Mouse (Mus musculus): ENCODE measurements at regions not wholly inside any gene's neighbourhood (a gene's known extent, or its start where the extent isn't known, plus 50 kb on each side); places are given as distances from the start of the nearest gene placed in this dataset.

DNA sequence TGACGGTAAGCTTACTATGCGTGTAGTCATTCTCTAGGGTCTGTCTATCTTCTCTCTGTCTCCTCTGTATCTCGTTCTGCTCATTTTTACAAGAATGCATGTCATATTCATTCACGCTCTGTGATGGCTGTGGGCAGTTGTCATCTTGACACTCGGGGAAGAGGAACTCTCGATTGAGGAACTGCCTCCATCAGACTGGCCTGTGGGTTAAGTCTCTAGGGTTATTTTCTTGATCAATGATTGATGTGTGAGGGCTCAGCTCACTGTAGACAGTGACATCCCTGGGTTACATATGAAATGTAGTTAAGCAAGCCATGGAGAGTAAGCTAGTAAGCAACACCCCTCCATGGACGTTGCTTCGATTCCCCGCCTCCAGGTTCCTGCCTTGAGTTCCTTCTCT lies 178.0 kb upstream of the Rreb1 start:
- H3K9ac ChIP-seq (ENCODE audit: low read depth, low read length): no peak overlapping the region
- WGBS: 91% methylated on average over 9 of the region's 9 CpGs
- ATAC-seq (ENCODE audit: low FRiP score, low TSS enrichment): no peak

DNA sequence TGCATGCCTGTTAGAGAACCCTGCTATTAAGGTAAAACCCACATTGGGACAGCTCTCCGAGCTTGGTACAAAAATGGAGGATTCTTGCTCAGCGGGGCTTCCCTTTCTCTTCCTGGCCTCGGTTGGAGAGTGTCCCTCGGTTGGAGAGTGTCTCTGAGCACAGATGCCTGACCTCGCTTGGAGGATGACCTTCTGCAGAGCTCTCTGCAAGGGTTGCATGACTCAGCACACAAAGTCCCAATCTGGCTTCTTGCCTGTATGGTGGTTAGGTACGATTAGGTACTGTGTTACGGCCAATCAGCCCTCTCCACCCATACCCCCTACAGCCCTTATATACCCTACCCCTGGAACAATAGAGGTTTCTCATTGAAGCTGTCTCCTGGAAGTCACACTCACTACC lies 177.1 kb upstream of the Rreb1 start:
- Histone ChIP-seq H3K4me3 (ENCODE audit: low read length) (no peak overlapping the region), H3K36me3 (ENCODE audit: control insufficient read depth, insufficient read depth, low read length) (no peaks in the 10 kb centered on the region), H3K4me1 (ENCODE audit: control insufficient read depth, insufficient read depth, low read length) (peaks cover 6% of the 10 kb centered on the region), H3K9ac (ENCODE audit: low read depth, low read length) (no peak overlapping the region), H3K9me3 (ENCODE audit: control insufficient read depth, low read length) (no peaks in the 10 kb centered on the region), H3K27me3 (ENCODE audit: control insufficient read depth, insufficient read depth, low read length) (no peaks in the 10 kb centered on the region), H3K4me2 (replicated peaks; ENCODE audit: low read depth, low read length) (no peak overlapping the region), H3K27ac (ENCODE audit: low read depth, low read length) (no peak overlapping the region)
- WGBS: 78% methylated on average over 7 of the region's 7 CpGs
- ATAC-seq (ENCODE audit: low FRiP score, low TSS enrichment): no peak

More for the DNA sequence above, 178.0 kb upstream of the Rreb1 start:
- Histone ChIP-seq H3K27ac (ENCODE audit: low read depth, low read length) (no peak overlapping the region), H3K4me2 (replicated peaks; ENCODE audit: low read depth, low read length) (no peak overlapping the region), H3K36me3 (ENCODE audit: control insufficient read depth, insufficient read depth, low read length) (no peaks in the 10 kb centered on the region), H3K4me3 (ENCODE audit: low read length) (no peak overlapping the region), H3K27me3 (ENCODE audit: control insufficient read depth, insufficient read depth, low read length) (no peaks in the 10 kb centered on the region), H3K4me1 (ENCODE audit: control insufficient read depth, insufficient read depth, low read length) (peaks cover 9% of the 10 kb centered on the region), H3K9me3 (ENCODE audit: control insufficient read depth, low read length) (no peaks in the 10 kb centered on the region)

DNA sequence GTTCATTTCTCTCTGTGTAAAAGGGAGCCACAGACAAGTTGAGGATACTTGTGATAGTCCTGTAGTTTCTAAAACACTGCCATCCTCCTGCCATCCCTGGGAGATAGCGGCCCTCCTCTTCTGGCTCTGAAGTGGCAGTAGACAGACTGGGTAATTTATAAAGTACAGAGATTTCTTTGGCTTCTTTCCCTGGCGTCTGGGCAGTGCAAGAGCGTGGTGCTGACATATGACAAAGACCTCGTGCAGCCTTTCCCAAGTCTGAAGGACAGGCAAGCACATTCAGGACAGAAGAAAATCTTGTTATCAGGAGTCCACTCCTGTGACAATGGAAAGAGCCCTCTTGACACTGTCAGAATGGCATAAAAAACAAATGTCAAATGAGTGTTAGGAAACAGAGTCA lies 175.9 kb upstream of the Rreb1 start:
- no peak overlapping the region for H3K27ac ChIP-seq (ENCODE audit: low read depth, low read length)
- WGBS: 76% methylated on average over 4 of the region's 4 CpGs
- no peak for ATAC-seq (ENCODE audit: low FRiP score, low TSS enrichment)

DNA sequence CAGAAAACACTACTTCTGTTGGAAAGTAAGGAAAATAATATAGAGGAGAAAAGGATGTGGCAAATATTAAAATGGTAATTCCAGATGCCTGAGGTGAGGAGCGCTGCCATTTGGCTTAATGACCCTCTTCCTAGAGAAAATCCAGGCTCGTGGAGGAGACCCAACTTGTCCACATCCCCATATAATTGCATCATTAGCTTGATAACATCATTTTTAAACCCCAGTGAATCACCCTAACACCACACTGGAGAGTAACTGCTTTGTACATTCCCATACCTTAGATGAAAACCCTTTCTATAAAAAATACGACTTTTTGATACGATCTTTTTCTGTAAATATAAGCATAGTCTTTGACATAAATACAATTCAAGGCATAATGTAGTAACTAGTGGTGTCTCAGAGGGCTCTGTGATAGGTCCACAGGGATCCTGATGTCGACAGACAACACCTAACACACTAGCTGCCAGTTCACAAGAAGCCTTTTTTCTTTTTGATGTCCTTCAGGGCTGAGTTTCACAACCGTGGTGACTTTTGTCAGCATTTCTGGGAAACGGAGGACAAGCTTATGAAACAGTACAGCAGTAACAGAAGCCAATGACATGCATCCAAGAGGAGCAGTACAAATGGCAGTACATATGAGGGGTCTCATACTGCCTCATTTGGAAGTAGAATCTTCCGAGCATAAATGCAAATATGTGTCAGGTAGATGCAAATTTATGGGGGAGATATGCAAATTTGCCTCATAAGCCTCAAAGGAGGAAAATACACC lies 174.8 kb upstream of the Rreb1 start:
- no peaks in the 10 kb centered on the region for H3K27me3 ChIP-seq (ENCODE audit: control insufficient read depth, insufficient read depth, low read length)
- 68% methylated on average over 8 of the region's 8 CpGs for WGBS
- H3K4me2 ChIP-seq (replicated peaks; ENCODE audit: low read depth, low read length): no peak overlapping the region
- ATAC-seq (ENCODE audit: low FRiP score, low TSS enrichment): no peak
- H3K9ac ChIP-seq (ENCODE audit: low read depth, low read length): no peak overlapping the region
- H3K4me1 ChIP-seq (ENCODE audit: control insufficient read depth, insufficient read depth, low read length): no peaks in the 10 kb centered on the region
- no peak overlapping the region for H3K27ac ChIP-seq (ENCODE audit: low read depth, low read length)
- H3K4me3 ChIP-seq (ENCODE audit: low read length): no peak overlapping the region
- no peaks in the 10 kb centered on the region for H3K9me3 ChIP-seq (ENCODE audit: control insufficient read depth, low read length)
- H3K36me3 ChIP-seq (ENCODE audit: control insufficient read depth, insufficient read depth, low read length): no peaks in the 10 kb centered on the region

More for the DNA sequence above, 175.9 kb upstream of the Rreb1 start:
- no peaks in the 10 kb centered on the region for H3K36me3 ChIP-seq (ENCODE audit: control insufficient read depth, insufficient read depth, low read length)
- H3K27me3 ChIP-seq (ENCODE audit: control insufficient read depth, insufficient read depth, low read length): no peaks in the 10 kb centered on the region
- no peak overlapping the region for H3K4me2 ChIP-seq (replicated peaks; ENCODE audit: low read depth, low read length)
- no peak overlapping the region for H3K4me3 ChIP-seq (ENCODE audit: low read length)
- H3K4me1 ChIP-seq (ENCODE audit: control insufficient read depth, insufficient read depth, low read length): peaks cover 6% of the 10 kb centered on the region
- H3K9me3 ChIP-seq (ENCODE audit: control insufficient read depth, low read length): no peaks in the 10 kb centered on the region
- no peak overlapping the region for H3K9ac ChIP-seq (ENCODE audit: low read depth, low read length)

DNA sequence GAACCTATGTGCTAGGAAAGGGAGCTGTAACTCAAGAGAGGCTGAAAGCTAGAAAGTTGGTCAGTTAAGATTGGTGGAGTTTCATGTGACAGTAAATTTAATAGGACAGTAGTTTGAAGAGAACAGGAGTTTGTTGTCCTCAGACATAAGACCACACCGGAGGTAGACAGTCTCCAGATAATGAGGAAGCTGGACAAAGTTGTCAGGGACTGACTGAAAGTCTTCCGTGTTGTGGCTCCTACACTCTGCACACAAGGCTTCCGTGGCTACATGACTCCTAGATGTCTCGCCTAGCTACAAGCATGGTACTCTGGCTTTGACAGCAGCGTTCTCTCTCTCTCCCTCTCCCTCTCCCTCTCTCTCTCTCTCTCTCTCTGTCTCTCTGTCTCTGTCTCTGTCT lies 171.9 kb upstream of the Rreb1 start:
- no peak for ATAC-seq (ENCODE audit: low FRiP score, low TSS enrichment)
- Histone ChIP-seq H3K9me3 (ENCODE audit: control insufficient read depth, low read length) (no peaks in the 10 kb centered on the region), H3K4me1 (ENCODE audit: control insufficient read depth, insufficient read depth, low read length) (no peaks in the 10 kb centered on the region)

DNA sequence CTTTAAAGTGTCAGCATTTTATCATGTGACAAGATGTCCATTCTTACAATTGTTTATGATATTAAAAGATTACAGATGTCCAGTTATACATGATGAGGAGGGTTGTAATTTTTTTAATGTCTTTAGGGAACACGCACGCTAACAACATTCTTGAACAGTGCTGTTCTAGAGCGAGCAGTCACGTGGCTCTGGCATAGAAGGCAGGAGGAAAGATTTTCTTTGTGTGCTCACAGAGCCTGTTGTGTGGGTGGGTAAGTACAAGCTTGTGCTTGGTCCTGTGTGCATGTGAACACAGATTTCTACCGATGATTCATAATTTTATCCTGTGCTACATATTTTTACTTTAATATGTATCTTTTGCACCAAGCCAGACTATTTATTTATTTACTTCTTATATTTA lies 169.1 kb upstream of the Rreb1 start:
- Histone ChIP-seq H3K36me3 (ENCODE audit: control insufficient read depth, insufficient read depth, low read length) (no peaks in the 10 kb centered on the region), H3K4me3 (ENCODE audit: low read length) (no peak overlapping the region), H3K27ac (ENCODE audit: low read depth, low read length) (no peak overlapping the region), H3K9me3 (ENCODE audit: control insufficient read depth, low read length) (no peaks in the 10 kb centered on the region), H3K4me1 (ENCODE audit: control insufficient read depth, insufficient read depth, low read length) (no peaks in the 10 kb centered on the region), H3K9ac (ENCODE audit: low read depth, low read length) (no peak overlapping the region), H3K4me2 (replicated peaks; ENCODE audit: low read depth, low read length) (no peak overlapping the region), H3K27me3 (ENCODE audit: control insufficient read depth, insufficient read depth, low read length) (no peaks in the 10 kb centered on the region)
- WGBS: 93% methylated on average over 5 of the region's 5 CpGs
- ATAC-seq (ENCODE audit: low FRiP score, low TSS enrichment): no peak

More for the DNA sequence above, 171.9 kb upstream of the Rreb1 start:
- H3K4me2 ChIP-seq (replicated peaks; ENCODE audit: low read depth, low read length): no peak overlapping the region
- H3K36me3 ChIP-seq (ENCODE audit: control insufficient read depth, insufficient read depth, low read length): no peaks in the 10 kb centered on the region
- H3K4me3 ChIP-seq (ENCODE audit: low read length): no peak overlapping the region
- WGBS: 85% methylated on average over 5 of the region's 5 CpGs
- no peak overlapping the region for H3K27ac ChIP-seq (ENCODE audit: low read depth, low read length)
- no peaks in the 10 kb centered on the region for H3K27me3 ChIP-seq (ENCODE audit: control insufficient read depth, insufficient read depth, low read length)
- no peak overlapping the region for H3K9ac ChIP-seq (ENCODE audit: low read depth, low read length)

DNA sequence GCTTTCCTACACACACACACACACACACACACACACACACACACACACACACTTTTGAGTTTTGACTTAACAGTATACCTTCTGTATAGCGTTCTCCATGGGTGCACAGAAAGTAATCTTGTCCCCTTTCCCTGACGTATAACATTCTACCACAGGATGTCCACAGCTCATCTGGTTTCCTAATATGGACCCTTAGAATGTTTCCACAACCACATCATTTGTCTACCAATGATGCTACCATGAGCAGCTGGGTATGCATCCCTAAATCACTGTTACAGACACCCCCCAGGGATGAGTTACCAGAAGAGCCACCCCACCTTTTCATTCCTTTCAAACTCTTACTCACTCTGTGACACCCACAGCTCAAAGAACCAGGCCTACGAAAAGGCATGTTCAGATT lies 166.8 kb upstream of the Rreb1 start:
- H3K4me1 ChIP-seq (ENCODE audit: control insufficient read depth, insufficient read depth, low read length): no peaks in the 10 kb centered on the region
- no peak overlapping the region for H3K4me2 ChIP-seq (replicated peaks; ENCODE audit: low read depth, low read length)
- H3K27ac ChIP-seq (ENCODE audit: low read depth, low read length): no peak overlapping the region
- no peak for ATAC-seq (ENCODE audit: low FRiP score, low TSS enrichment)
- H3K27me3 ChIP-seq (ENCODE audit: control insufficient read depth, insufficient read depth, low read length): no peaks in the 10 kb centered on the region
- H3K9me3 ChIP-seq (ENCODE audit: control insufficient read depth, low read length): no peaks in the 10 kb centered on the region
- H3K4me3 ChIP-seq (ENCODE audit: low read length): no peak overlapping the region
- no peaks in the 10 kb centered on the region for H3K36me3 ChIP-seq (ENCODE audit: control insufficient read depth, insufficient read depth, low read length)
- H3K9ac ChIP-seq (ENCODE audit: low read depth, low read length): no peak overlapping the region
- 83% methylated on average over 3 of the region's 3 CpGs for WGBS

DNA sequence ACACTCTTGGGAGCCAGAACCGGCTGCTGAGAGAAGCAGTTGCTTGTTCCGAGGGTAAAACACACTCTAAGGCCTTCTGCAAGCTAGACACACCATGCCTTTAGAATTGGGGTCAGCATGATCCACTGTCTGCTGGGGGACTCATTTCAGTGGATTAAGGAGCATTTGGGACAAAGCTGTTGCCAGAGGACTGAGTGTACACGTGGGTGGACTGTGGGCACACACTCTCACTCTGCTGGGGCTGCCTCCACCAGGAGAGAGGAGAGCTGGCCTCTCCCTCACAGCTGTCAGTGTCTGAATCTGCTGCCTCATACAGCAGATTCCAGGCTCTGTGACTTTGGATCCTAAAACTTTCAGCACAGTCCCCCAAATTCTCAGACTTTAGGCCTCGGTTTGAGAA lies 161.2 kb upstream of the Rreb1 start:
- 84% methylated on average over 4 of the region's 4 CpGs for WGBS

DNA sequence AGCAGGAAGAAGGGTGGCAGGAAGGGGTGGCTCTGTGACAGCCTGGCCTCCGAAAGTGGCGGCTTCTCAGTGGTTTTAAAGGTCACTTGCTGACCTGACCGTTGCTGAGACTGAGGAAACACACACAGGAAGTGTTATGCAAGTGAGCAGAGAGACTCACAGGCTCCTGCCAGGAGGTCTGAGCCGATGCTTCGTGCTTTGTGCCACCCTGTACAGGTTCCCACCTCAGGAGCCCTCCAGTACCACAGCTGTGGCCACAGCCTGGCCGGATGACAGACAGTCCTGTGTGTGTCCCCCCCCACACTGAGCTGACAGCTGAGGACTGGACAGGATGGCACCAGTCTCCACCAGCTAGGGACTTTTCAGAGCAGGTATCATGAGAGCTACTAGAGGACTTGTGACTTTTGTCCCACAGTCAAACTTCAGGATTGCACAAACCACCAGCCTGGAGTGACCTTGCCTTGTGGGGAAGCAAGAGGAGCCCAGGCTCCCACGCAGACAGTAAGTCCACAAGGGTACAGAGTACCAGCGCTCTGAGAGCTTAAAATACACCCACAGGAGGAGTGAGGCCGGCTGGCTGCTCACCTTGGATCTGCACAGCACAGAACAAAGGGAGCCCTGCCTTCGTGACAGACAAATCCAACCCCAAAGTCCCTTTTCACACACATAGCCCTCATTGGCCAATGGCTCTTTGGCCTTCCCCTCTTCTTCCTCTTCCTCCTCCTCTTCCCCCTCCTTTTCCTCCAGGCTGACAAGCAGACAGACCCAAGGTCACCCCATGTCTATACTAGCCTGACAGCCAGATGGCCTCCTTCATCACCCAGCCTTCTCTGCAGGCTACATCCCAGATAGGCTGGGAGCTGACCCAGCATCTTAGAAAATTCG lies 158.1 kb upstream of the Rreb1 start:
- H3K27me3 ChIP-seq (ENCODE audit: control insufficient read depth, insufficient read depth, low read length): no peaks in the 10 kb centered on the region
- H3K27ac ChIP-seq (ENCODE audit: low read depth, low read length): peak overlapping the region; percentile 44; the same call in 1 of the 2 replicates
- 38% methylated on average over 11 of the region's 11 CpGs for WGBS
- H3K9me3 ChIP-seq (ENCODE audit: control insufficient read depth, low read length): no peaks in the 10 kb centered on the region
- H3K36me3 ChIP-seq (ENCODE audit: control insufficient read depth, insufficient read depth, low read length): no peaks in the 10 kb centered on the region
- peak; percentile 66 for ATAC-seq (ENCODE audit: low FRiP score, low TSS enrichment)
- H3K4me1 ChIP-seq (ENCODE audit: control insufficient read depth, insufficient read depth, low read length): peaks cover 5% of the 10 kb centered on the region
- 0 out of 2 replicates have a peak overlapping the region, but pooled peaks have one; percentile 31 for H3K9ac ChIP-seq (ENCODE audit: low read depth, low read length)
- no peak overlapping the region for H3K4me2 ChIP-seq (replicated peaks; ENCODE audit: low read depth, low read length)
- no peak overlapping the region for H3K4me3 ChIP-seq (ENCODE audit: low read length)

More for the DNA sequence above, 161.2 kb upstream of the Rreb1 start:
- Histone ChIP-seq H3K36me3 (ENCODE audit: control insufficient read depth, insufficient read depth, low read length) (no peaks in the 10 kb centered on the region), H3K27ac (ENCODE audit: low read depth, low read length) (no peak overlapping the region), H3K9me3 (ENCODE audit: control insufficient read depth, low read length) (no peaks in the 10 kb centered on the region), H3K27me3 (ENCODE audit: control insufficient read depth, insufficient read depth, low read length) (no peaks in the 10 kb centered on the region), H3K4me2 (replicated peaks; ENCODE audit: low read depth, low read length) (no peak overlapping the region), H3K4me1 (ENCODE audit: control insufficient read depth, insufficient read depth, low read length) (peaks cover 5% of the 10 kb centered on the region), H3K9ac (ENCODE audit: low read depth, low read length) (no peak overlapping the region), H3K4me3 (ENCODE audit: low read length) (no peak overlapping the region)
- ATAC-seq (ENCODE audit: low FRiP score, low TSS enrichment): no peak

All from kidney, embryonic 14.5 days (tissue).